31 mouse cellular contexts compared by ENCODE assay signal in genomic region chr11:102021196-102021595, GRCm38 (mm10). TPM values are rescaled to one million over a fixed set of nuclear protein-coding genes. Genes with fewer than 3 reads are reported as not detected.
A peak's percentile ranks its signal among the peaks of the same experiment; 100 is the strongest.
DNase-seq lines count a peak whose midpoint lies in the region; ATAC-seq and TF ChIP-seq lines count a peak whose summit lies in the region.
"Had no signal": no experiment of that assay in that cellular context is flagged by ENCODE, and none has a peak within 500 bp of the region (broad histone marks: within the 10 kb centered on the region; RNA-seq: fewer than 3 reads in every experiment).

No protein-coding gene starts in this region.

- peaks cover 23% of the 10 kb centered on the region for H3K4me1 ChIP-seq in forebrain, embryonic 12.5 days
- peaks cover 21% of the 10 kb centered on the region for H3K4me1 ChIP-seq in forebrain, embryonic 16.5 days (replicated peaks; ENCODE audit: control insufficient read depth, insufficient read depth, low read length)

- 83% methylated on average over 5 of the region's 5 CpGs for WGBS in forebrain, embryonic 12.5 days
- 70% methylated on average over 5 of the region's 5 CpGs for WGBS in forebrain, embryonic 16.5 days

- peak; percentile 75 for DNase-seq in cerebellum, adult 11-12 months
- no peak for DNase-seq in cerebellum, postnatal 36 days
- peak; percentile 37 for DNase-seq in cerebellum, adult 8-10 months
- no peak for DNase-seq in layer of hippocampus, adult 2 months (ENCODE audit: low spot score in 2 of 2)
- DNase-seq in layer of hippocampus, adult 8-10 months (ENCODE audit: low spot score in 2 of 2), result no peak
- DNase-seq: adrenal gland, adult 8-10 months; adrenal gland, postnatal 14 days; adrenal gland, postnatal 36 days; B cell, adult 2 months; cerebellum, postnatal 10 days; embryo, embryonic 11 days had no signal

- no peak overlapping the region for H3K4me2 ChIP-seq in forebrain, embryonic 12.5 days
- H3K4me2 ChIP-seq in forebrain, embryonic 16.5 days (ENCODE audit: low read length), result no peak overlapping the region
- H3K4me2 ChIP-seq: embryonic facial prominence, embryonic 13.5 days; embryonic facial prominence, embryonic 15.5 days; forebrain, embryonic 13.5 days; forebrain, embryonic 15.5 days had no signal

- no peak overlapping the region for H3K9ac ChIP-seq in forebrain, embryonic 12.5 days
- H3K9ac ChIP-seq in forebrain, embryonic 16.5 days (replicated peaks; ENCODE audit: low read depth, low read length), result no peak overlapping the region
- H3K9ac ChIP-seq: embryonic facial prominence, embryonic 13.5 days; embryonic facial prominence, embryonic 15.5 days; forebrain, embryonic 13.5 days; forebrain, embryonic 15.5 days had no signal

- no peak for TF ChIP-seq CTCF in layer of hippocampus, adult 2 months (conservative IDR thresholded peaks at IDR 0.05)

- H3K4me3 ChIP-seq in forebrain, embryonic 12.5 days (replicated peaks), result no peak overlapping the region
- no peak overlapping the region for H3K4me3 ChIP-seq in forebrain, embryonic 16.5 days (replicated peaks; ENCODE audit: low read length)
- no peak overlapping the region for H3K4me3 ChIP-seq in layer of hippocampus, adult 2 months
- H3K4me3 ChIP-seq: embryonic facial prominence, embryonic 13.5 days; embryonic facial prominence, embryonic 15.5 days; erythroblast, embryonic 14.5 days; forebrain, embryonic 10.5 days; forebrain, embryonic 13.5 days; forebrain, embryonic 15.5 days had no signal

- no peaks in the 10 kb centered on the region for H3K27me3 ChIP-seq in forebrain, embryonic 12.5 days
- H3K27me3 ChIP-seq in forebrain, embryonic 16.5 days (replicated peaks; ENCODE audit: control insufficient read depth, insufficient read depth, low read length), result no peaks in the 10 kb centered on the region
- H3K27me3 ChIP-seq: forebrain, embryonic 13.5 days; forebrain, embryonic 15.5 days; Patski had no signal

- no peak for ATAC-seq in cerebellum, adult (ENCODE audit: insufficient number of reproducible peaks, low FRiP score, low TSS enrichment)
- ATAC-seq in forebrain, embryonic 12.5 days (ENCODE audit: low FRiP score), result no peak
- no peak for ATAC-seq in forebrain, embryonic 16.5 days
- ATAC-seq: activated CD4-positive, CD25-positive, alpha-beta regulatory T cell, adult 4 months; CD4-positive, CD25-positive, alpha-beta regulatory T cell, adult 4 months; forebrain, embryonic 13.5 days; forebrain, embryonic 15.5 days; Patski had no signal

- H3K27ac ChIP-seq in forebrain, embryonic 12.5 days, result 0 out of 2 replicates have a peak overlapping the region, but pooled peaks have one; percentile 46
- H3K27ac ChIP-seq in forebrain, embryonic 16.5 days (ENCODE audit: low read length), result no peak overlapping the region
- peak overlapping the region; percentile 53; the same call in 1 of the 2 replicates for H3K27ac ChIP-seq in layer of hippocampus, adult 2 months
- H3K27ac ChIP-seq: embryonic facial prominence, embryonic 13.5 days; embryonic facial prominence, embryonic 15.5 days; forebrain, embryonic 10.5 days; forebrain, embryonic 13.5 days; forebrain, embryonic 15.5 days had no signal

- no peaks in the 10 kb centered on the region for H3K9me3 ChIP-seq in forebrain, embryonic 12.5 days
- no peaks in the 10 kb centered on the region for H3K9me3 ChIP-seq in forebrain, embryonic 16.5 days (ENCODE audit: control insufficient read depth, low read length)
- H3K9me3 ChIP-seq: embryonic facial prominence, embryonic 13.5 days; embryonic facial prominence, embryonic 15.5 days; forebrain, embryonic 10.5 days; forebrain, embryonic 13.5 days; forebrain, embryonic 15.5 days; G1E had no signal

- peaks cover 53% of the 10 kb centered on the region for H3K36me3 ChIP-seq in forebrain, embryonic 12.5 days (replicated peaks)
- 0 out of 2 replicates have a peak, but pooled peaks cover 2% of the 10 kb centered on the region for H3K36me3 ChIP-seq in forebrain, embryonic 16.5 days (ENCODE audit: control insufficient read depth, insufficient read depth)
- H3K36me3 ChIP-seq: embryonic facial prominence, embryonic 15.5 days; G1E had no signal

RNA-seq across cellular contexts. Expression of gene Mpp3, which starts 7.1 kb away (rescaled TPM):
- polyA plus RNA-seq in forebrain, embryonic 12.5 days (2016; fragmentation: Nextera tagmentation; extraction: Ambion mirVana), result 35.7 and 37.6 TPM in 2 replicates
- polyA plus RNA-seq in forebrain, embryonic 16.5 days (2015; fragmentation: Nextera tagmentation; extraction: Ambion mirVana), result 49.3 and 55.2 TPM in 2 replicates
- total RNA-seq in layer of hippocampus, adult 2 months (2021), result 10 to 100 TPM; 88.3 to 94.4 TPM
- total RNA-seq in layer of hippocampus, adult 8-10 months (2022), result 100 to 1,000 TPM in 1 of 4 experiments, 10 to 100 TPM in 3; 88.8 to 102 (median 95.8) TPM
- total RNA-seq: common myeloid progenitor, adult 5-6 weeks had no signal
- polyA plus RNA-seq: erythroblast, embryonic 14.5 days; G1E had no signal

RNA-seq across cellular contexts. Expression of gene Cd300lg, which starts 20.1 kb away (rescaled TPM):
- 0.17 and 0.23 TPM in 2 replicates for polyA plus RNA-seq in forebrain, embryonic 12.5 days (2016; fragmentation: Nextera tagmentation; extraction: Ambion mirVana)
- polyA plus RNA-seq in forebrain, embryonic 16.5 days (2015; fragmentation: Nextera tagmentation; extraction: Ambion mirVana), result 0.26 and 0.46 TPM in 2 replicates
- total RNA-seq in layer of hippocampus, adult 2 months (2021), result not detected
- total RNA-seq in layer of hippocampus, adult 8-10 months (2022), result not detected
- total RNA-seq: CH12.LX, G1E had no signal
- polyA plus RNA-seq: CD4-positive, CD25-positive, alpha-beta regulatory T cell, adult 4 months; erythroblast, embryonic 14.5 days; G1E; Patski had no signal

RNA-seq across cellular contexts. Expression of gene Dusp3, which starts 34.4 kb away (rescaled TPM):
- polyA plus RNA-seq in forebrain, embryonic 12.5 days (2016; fragmentation: Nextera tagmentation; extraction: Ambion mirVana), result 9.0 and 9.8 TPM in 2 replicates
- 12.7 and 14.5 TPM in 2 replicates for polyA plus RNA-seq in forebrain, embryonic 16.5 days (2015; fragmentation: Nextera tagmentation; extraction: Ambion mirVana)
- 100 to 1,000 TPM; 149 to 155 TPM for total RNA-seq in layer of hippocampus, adult 2 months (2021)
- 100 to 1,000 TPM; 151 to 190 (median 164) TPM for total RNA-seq in layer of hippocampus, adult 8-10 months (2022)

RNA-seq across cellular contexts. Expression of gene Cfap97d1, which starts 37.1 kb away (rescaled TPM):
- polyA plus RNA-seq in forebrain, embryonic 12.5 days (2016; fragmentation: Nextera tagmentation; extraction: Ambion mirVana), result not detected in 2 replicates
- not detected in 2 replicates for polyA plus RNA-seq in forebrain, embryonic 16.5 days (2015; fragmentation: Nextera tagmentation; extraction: Ambion mirVana)
- total RNA-seq in layer of hippocampus, adult 2 months (2021), result not detected
- not detected for total RNA-seq in layer of hippocampus, adult 8-10 months (2022)
- total RNA-seq: adrenal gland, adult 18-20 months; adrenal gland, adult 8-10 months; adrenal gland, postnatal 14 days; adrenal gland, postnatal 36 days; CH12.LX; common myeloid progenitor, adult 5-6 weeks; G1E had no signal
- polyA plus RNA-seq: activated CD4-positive, CD25-positive, alpha-beta regulatory T cell, adult 4 months; brain, embryonic 14.5 days; CD4-positive, CD25-positive, alpha-beta regulatory T cell, adult 4 months; cerebellum, adult 2 months; embryonic facial prominence, embryonic 11.5 days; embryonic facial prominence, embryonic 13.5 days; embryonic facial prominence, embryonic 15.5 days; erythroblast, embryonic 14.5 days; forebrain, embryonic 10.5 days; forebrain, embryonic 13.5 days; forebrain, embryonic 15.5 days; frontal cortex, adult 2 months; G1E; Patski had no signal

RNA-seq across cellular contexts. Expression of gene Sost, which starts 54.4 kb away (rescaled TPM):
- 0.09 and 0.15 TPM in 2 replicates for polyA plus RNA-seq in forebrain, embryonic 12.5 days (2016; fragmentation: Nextera tagmentation; extraction: Ambion mirVana)
- 0.11 TPM in 1 of 2 replicates, not detected in the other for polyA plus RNA-seq in forebrain, embryonic 16.5 days (2015; fragmentation: Nextera tagmentation; extraction: Ambion mirVana)
- total RNA-seq in layer of hippocampus, adult 2 months (2021), result not detected
- under 1 TPM in 1 of 4 experiments, not detected in 3; 0.22 TPM for total RNA-seq in layer of hippocampus, adult 8-10 months (2022)
- total RNA-seq: adrenal gland, adult 18-20 months; adrenal gland, adult 8-10 months; adrenal gland, postnatal 14 days; adrenal gland, postnatal 36 days; CH12.LX; common myeloid progenitor, adult 5-6 weeks; G1E had no signal
- polyA plus RNA-seq: activated CD4-positive, CD25-positive, alpha-beta regulatory T cell, adult 4 months; CD4-positive, CD25-positive, alpha-beta regulatory T cell, adult 4 months; embryonic facial prominence, embryonic 11.5 days; erythroblast, embryonic 14.5 days; forebrain, embryonic 10.5 days; forebrain, embryonic 13.5 days; forebrain, embryonic 15.5 days; G1E; Patski had no signal

Comparison
In these comparisons a context has a peak if more than half of its experiments do, and no peak if none do; other contexts are left out.
1. DNase-seq: peak in cerebellum, adult 11-12 months (single experiment) and cerebellum, adult 8-10 months (single experiment); none in cerebellum, postnatal 36 days (0 of 2), layer of hippocampus, adult 2 months (0 of 2) and layer of hippocampus, adult 8-10 months (0 of 2).